Mouse (Mus musculus): ENCODE measurements at regions not wholly inside any gene's neighbourhood (a gene's known extent, or its start where the extent isn't known, plus 50 kb on each side); places are given as distances from the start of the nearest gene placed in this dataset.
A peak's percentile ranks its signal among the peaks of the same experiment; 100 is the strongest.
"Not testable (repeated sequence)": the region's sequence is repeated elsewhere in the genome, so short reads cannot be mapped to it uniquely, and the experiment has no call there.

- DNase-seq (ENCODE audit: low read depth, low spot score): peak; percentile 27
Measured at GRCm38 (mm10) chr8:24386462-24386861, 339.2 kb downstream of the Adam3 start.

- DNase-seq (ENCODE audit: low read depth, low spot score): no peak
Measured at GRCm38 (mm10) chr8:24383963-24384435, 341.7 kb downstream of the Adam3 start.

- no peak for DNase-seq (ENCODE audit: low read depth, low spot score)
Measured at GRCm38 (mm10) chr8:24383130-24383962, 342.3 kb downstream of the Adam3 start.

GRCm38 (mm10) chr8:24381666-24382253, 343.9 kb downstream of the Adam3 start:
- DNase-seq (ENCODE audit: low read depth, low spot score): no peak

- DNase-seq (ENCODE audit: low read depth, low spot score): no peak
Measured at GRCm38 (mm10) chr8:24378070-24378469, 347.6 kb downstream of the Adam3 start.

GRCm38 (mm10) chr8:24376846-24377245, 348.8 kb downstream of the Adam3 start:
- DNase-seq (ENCODE audit: low read depth, low spot score): not testable (repeated sequence)

- DNase-seq (ENCODE audit: low read depth, low spot score): no peak
Measured at GRCm38 (mm10) chr8:24374503-24374902, 351.1 kb downstream of the Adam3 start.

- DNase-seq (ENCODE audit: low read depth, low spot score): no peak
Measured at GRCm38 (mm10) chr8:24372068-24372467, 353.6 kb downstream of the Adam3 start.

- DNase-seq (ENCODE audit: low read depth, low spot score): no peak
Measured at GRCm38 (mm10) chr8:24366000-24366399, 359.7 kb downstream of the Adam3 start.

GRCm38 (mm10) chr8:24364685-24365084, 361.0 kb downstream of the Adam3 start:
- no peak for DNase-seq (ENCODE audit: low read depth, low spot score)

GRCm38 (mm10) chr8:24359022-24359600, 366.5 kb downstream of the Adam3 start:
- DNase-seq (ENCODE audit: low read depth, low spot score): no peak

- no peak for DNase-seq (ENCODE audit: low read depth, low spot score)
Measured at GRCm38 (mm10) chr8:24355146-24355545, 370.5 kb downstream of the Adam3 start.

- no peak for DNase-seq (ENCODE audit: low read depth, low spot score)
Measured at GRCm38 (mm10) chr8:24353842-24354241, 371.8 kb downstream of the Adam3 start.

- no peak for DNase-seq (ENCODE audit: low read depth, low spot score)
Measured at GRCm38 (mm10) chr8:24352322-24352721, 373.3 kb downstream of the Adam3 start.

GRCm38 (mm10) chr8:24351760-24352159, 373.9 kb downstream of the Adam3 start:
- DNase-seq (ENCODE audit: low read depth, low spot score): no peak

GRCm38 (mm10) chr8:24346390-24347113, 379.1 kb downstream of the Adam3 start:
- no peak for DNase-seq (ENCODE audit: low read depth, low spot score)

- no peak for DNase-seq (ENCODE audit: low read depth, low spot score)
Measured at GRCm38 (mm10) chr8:24338694-24339093, 387.0 kb downstream of the Adam3 start.

GRCm38 (mm10) chr8:24337635-24338034, 388.0 kb downstream of the Adam3 start:
- no peak for DNase-seq (ENCODE audit: low read depth, low spot score)

GRCm38 (mm10) chr8:24335709-24336108, 389.9 kb downstream of the Adam3 start:
- no peak for DNase-seq (ENCODE audit: low read depth, low spot score)

- DNase-seq (ENCODE audit: low read depth, low spot score): no peak
Measured at GRCm38 (mm10) chr8:24333705-24334104, 391.9 kb downstream of the Adam3 start.

GRCm38 (mm10) chr8:24310893-24311292, 414.8 kb downstream of the Adam3 start:
- no peak for DNase-seq (ENCODE audit: low read depth, low spot score)

- DNase-seq (ENCODE audit: low read depth, low spot score): no peak
Measured at GRCm38 (mm10) chr8:24294565-24294964, 431.1 kb downstream of the Adam3 start.

Data from skeletal muscle tissue, adult 2 months (tissue).